Comparison of ENCODE assay signal across 8 mouse cellular contexts in the genomic region with DNA sequence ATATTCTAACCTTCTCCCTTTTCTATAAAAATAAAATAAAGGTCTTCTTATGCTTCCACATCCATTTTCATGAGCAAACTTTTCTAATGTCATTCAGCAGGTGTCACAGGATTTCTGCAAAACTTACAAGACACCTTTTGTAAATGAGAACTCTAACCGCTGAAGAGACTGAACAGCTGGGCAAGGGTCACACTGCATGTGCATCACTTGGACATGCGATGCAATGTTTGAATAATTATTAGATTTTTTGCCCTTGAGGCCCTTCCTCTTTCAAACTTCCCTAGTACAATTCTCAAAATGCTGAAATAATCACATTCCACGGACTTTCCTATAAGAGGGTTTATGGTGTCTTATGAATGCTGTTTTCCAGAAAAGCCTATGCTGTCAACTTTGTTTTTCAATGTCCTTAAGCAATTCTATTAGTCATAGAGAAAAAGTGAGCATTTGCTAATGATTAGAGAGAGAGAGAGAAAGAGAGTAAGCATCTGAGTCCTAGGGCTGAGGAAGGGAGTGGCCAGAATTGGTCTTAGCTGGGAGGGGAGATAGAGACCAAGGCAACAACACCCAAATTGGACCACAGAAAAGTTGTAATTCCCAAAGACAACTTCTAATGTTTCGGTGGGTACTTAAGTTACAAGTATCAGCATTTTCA. TPM values are rescaled to one million over a fixed set of nuclear protein-coding genes. Genes with fewer than 3 reads are reported as not detected.
A peak's percentile ranks its signal among the peaks of the same experiment; 100 is the strongest.
DNase-seq lines count a peak whose midpoint lies in the region; ATAC-seq and TF ChIP-seq lines count a peak whose summit lies in the region.
"Had no signal": no experiment of that assay in that cellular context is flagged by ENCODE, and none has a peak within 500 bp of the region (broad histone marks: within the 10 kb centered on the region; RNA-seq: fewer than 3 reads in every experiment).

No protein-coding gene starts in this region.

- no peaks in the 10 kb centered on the region for H3K9me3 ChIP-seq in G1E (replicated peaks)
- H3K9me3 ChIP-seq in heart, postnatal 0 days (replicated peaks; ENCODE audit: control insufficient read depth, low read length), result no peaks in the 10 kb centered on the region
- H3K9me3 ChIP-seq in liver, embryonic 11.5 days (ENCODE audit: control insufficient read depth, low read length), result no peaks in the 10 kb centered on the region

- no peak for TF ChIP-seq CTCF in G1E (IDR thresholded peaks at IDR 0.05; ENCODE audit: low read depth, low read length)
- no peak for TF ChIP-seq CTCF in heart, postnatal 0 days (IDR thresholded peaks at IDR 0.05; ENCODE audit: low read depth)

- H3K27me3 ChIP-seq in G1E (ENCODE audit: insufficient read depth, low read length), result no peaks in the 10 kb centered on the region
- no peaks in the 10 kb centered on the region for H3K27me3 ChIP-seq in heart, postnatal 0 days (ENCODE audit: control insufficient read depth, insufficient read depth, low read length)
- H3K27me3 ChIP-seq in liver, embryonic 11.5 days (replicated peaks; ENCODE audit: control insufficient read depth, insufficient read depth, low read length), result no peaks in the 10 kb centered on the region

- peak; percentile 6 for DNase-seq in CD4-positive helper T cell, adult 2 months (ENCODE audit: low read depth, low spot score)
- no peak for DNase-seq in G1E (ENCODE audit: low spot score)
- no peak for DNase-seq in heart, postnatal 0 days (ENCODE audit: low spot score)
- DNase-seq in liver, embryonic 11.5 days (ENCODE audit: low spot score), result no peak
- DNase-seq in frontal cortex, postnatal 10 days (ENCODE audit: low spot score in 2 of 2), result no peak
- DNase-seq in ovary, postnatal 10 days (ENCODE audit: low spot score), result no peak
- DNase-seq in urinary bladder, postnatal 25 days (ENCODE audit: low spot score), result no peak

- H3K4me2 ChIP-seq in heart, postnatal 0 days (ENCODE audit: low read depth, low read length), result peak overlapping the region; percentile 79
- H3K4me2 ChIP-seq in liver, embryonic 11.5 days, result peak overlapping the region; percentile 73

- peaks cover 39% of the 10 kb centered on the region for H3K4me1 ChIP-seq in G1E (ENCODE audit: insufficient read depth, low read depth, low read length)
- H3K4me1 ChIP-seq in heart, postnatal 0 days (ENCODE audit: control insufficient read depth, insufficient read depth), result peaks cover 25% of the 10 kb centered on the region
- peaks cover 22% of the 10 kb centered on the region for H3K4me1 ChIP-seq in liver, embryonic 11.5 days (replicated peaks; ENCODE audit: control insufficient read depth, insufficient read depth, low read length)

- TF ChIP-seq EP300 in heart, postnatal 0 days (IDR thresholded peaks at IDR 0.05; ENCODE audit: low read depth), result no peak

- H3K9ac ChIP-seq in heart, postnatal 0 days (replicated peaks; ENCODE audit: low read depth, low read length), result peak overlapping the region; percentile 85
- H3K9ac ChIP-seq in liver, embryonic 11.5 days (ENCODE audit: low read depth, low read length), result peak overlapping the region; percentile 81

- no peak for ATAC-seq in G1E (ENCODE audit: extremely low read depth, insufficient number of reproducible peaks, low FRiP score, poor library complexity, severe bottlenecking)
- no peak for ATAC-seq in heart, postnatal 0 days (ENCODE audit: insufficient read depth, low read depth)
- no peak for ATAC-seq in liver, embryonic 11.5 days (replicated peaks; ENCODE audit: low FRiP score)

- H3K27ac ChIP-seq in heart, postnatal 0 days (ENCODE audit: low read depth), result no peak overlapping the region
- H3K27ac ChIP-seq in liver, embryonic 11.5 days (ENCODE audit: low read depth, low read length), result peak overlapping the region; percentile 93

- H3K4me3 ChIP-seq in G1E (ENCODE audit: low read depth, low read length), result peak overlapping the region; percentile 97
- H3K4me3 ChIP-seq in heart, postnatal 0 days (ENCODE audit: low read depth, low read length), result peak overlapping the region; percentile 80
- peak overlapping the region; percentile 93 for H3K4me3 ChIP-seq in liver, embryonic 11.5 days (ENCODE audit: low read depth, low read length)

- 71% methylated on average over 4 of the region's 4 CpGs for WGBS in heart, postnatal 0 days
- WGBS in liver, embryonic 11.5 days, result 68% methylated on average over 4 of the region's 4 CpGs

- H3K36me3 ChIP-seq in G1E (replicated peaks), result peaks cover 14% of the 10 kb centered on the region
- H3K36me3 ChIP-seq in heart, postnatal 0 days (replicated peaks; ENCODE audit: control insufficient read depth, insufficient read depth, low read length), result no peaks in the 10 kb centered on the region
- H3K36me3 ChIP-seq in liver, embryonic 11.5 days (ENCODE audit: control insufficient read depth, insufficient read depth, low read length), result no peaks in the 10 kb centered on the region

RNA-seq across cellular contexts. Expression of a gene that starts 1.3 kb away (rescaled TPM):
- total RNA-seq in G1E (2014; fragmentation: Nextera tagmentation) (64.9 and 78.7 TPM in 2 replicates), G1E (2017) (24.2 and 25.5 TPM in 2 replicates)
- 71.0 and 80.8 TPM in 2 replicates for polyA plus RNA-seq in G1E (2012)
- 15.8 and 23.7 TPM in 2 replicates for total RNA-seq in heart, postnatal 0 days (2014; rRNA removed; ENCODE audit: low replicate concordance)
- polyA plus RNA-seq in heart, postnatal 0 days (2015; fragmentation: Nextera tagmentation; extraction: Ambion mirVana), result 5.7 and 5.8 TPM in 2 replicates
- polyA plus RNA-seq in liver, embryonic 11.5 days (2014; fragmentation: Nextera tagmentation; extraction: Ambion mirVana), result 10.6 and 11.8 TPM in 2 replicates

RNA-seq across cellular contexts. Expression of a gene that starts 53.2 kb away (rescaled TPM):
- total RNA-seq in G1E (2014; fragmentation: Nextera tagmentation) (not detected in 2 replicates), G1E (2017) (0.05 and 0.06 TPM in 2 replicates)
- polyA plus RNA-seq in G1E (2012), result 0.05 and 0.08 TPM in 2 replicates
- not detected in 2 replicates for total RNA-seq in heart, postnatal 0 days (2014; rRNA removed; ENCODE audit: low replicate concordance)
- polyA plus RNA-seq in heart, postnatal 0 days (2015; fragmentation: Nextera tagmentation; extraction: Ambion mirVana), result 0.04 TPM in 1 of 2 replicates, not detected in the other
- 10.5 and 11.0 TPM in 2 replicates for polyA plus RNA-seq in liver, embryonic 11.5 days (2014; fragmentation: Nextera tagmentation; extraction: Ambion mirVana)
- polyA plus RNA-seq: large intestine, adult 2 months had no signal

Comparison
In these comparisons a context has a peak if more than half of its experiments do, and no peak if none do; other contexts are left out.
1. RNA of a gene that starts 53.2 kb away (polyA plus RNA-seq): 10.5 to 11.0 TPM in liver, embryonic 11.5 days; 0.05 to 0.08 TPM in G1E and 0.04 TPM in heart, postnatal 0 days; every median in the first group is over 10 times any median in the second.
2. Peak in every context shown above with its lines, with median percentiles within 50 percentile points of each other: H3K4me3 ChIP-seq.